Mouse (Mus musculus) liver (tissue): ENCODE data around the gene Med15.
"Not testable (repeated sequence)": the region's sequence is repeated elsewhere in the genome, so short reads cannot be mapped to it uniquely, and the experiment has no call there.

Source experiments
- DNase-seq: peaks from one replicate; pipeline ENCODE4 v3.0.0-alpha.2; 2020; ENCODE audit warnings: mixed read lengths

Gene Med15

DNA sequence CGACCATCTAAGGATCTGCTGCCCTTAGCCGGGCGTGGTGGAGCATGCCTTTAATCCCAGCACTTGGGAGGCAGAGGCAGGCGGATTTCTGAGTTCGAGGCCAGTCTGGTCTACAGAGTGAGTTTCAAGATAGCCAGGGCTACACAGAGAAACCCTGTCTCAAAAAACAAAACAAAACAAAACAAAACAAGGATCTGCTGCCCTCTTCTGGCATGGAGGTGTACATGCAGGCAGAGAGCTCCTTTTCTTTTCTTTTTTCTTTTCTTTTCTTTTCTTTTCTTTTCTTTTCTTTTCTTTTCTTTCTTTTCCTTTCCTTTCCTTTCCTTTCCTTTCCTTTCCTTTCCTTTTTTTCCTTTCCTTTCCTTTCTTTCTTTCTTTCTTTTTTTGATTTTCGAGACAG is 118.0 kb downstream of the Med15 start:
- not testable (repeated sequence) for DNase-seq

- DNase-seq: no peak
Measured at GRCm38 (mm10) chr16:17611383-17611782, 121.3 kb downstream of the Med15 start.

DNA sequence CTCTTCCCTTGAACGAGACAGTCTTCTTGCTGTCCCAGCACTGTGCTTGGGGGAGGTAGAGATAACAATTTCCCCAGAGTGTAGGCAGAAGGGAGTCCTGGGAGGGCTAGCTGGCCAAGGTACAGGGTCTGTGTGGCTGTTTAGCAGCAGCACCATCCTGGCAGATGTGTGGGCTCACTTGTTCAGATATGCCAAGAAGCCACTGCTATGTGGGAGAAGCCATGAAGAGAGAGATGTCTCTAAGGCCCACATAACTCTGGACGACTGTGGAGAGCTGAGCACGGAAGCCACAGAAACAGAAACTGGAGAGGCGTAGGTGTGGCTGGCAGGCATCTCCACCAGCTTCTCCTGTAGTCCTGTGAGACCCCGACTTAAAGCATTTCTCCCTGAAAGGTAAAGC is 127.0 kb downstream of the Med15 start:
- DNase-seq: no peak

GRCm38 (mm10) chr16:17604941-17605340 is 127.8 kb downstream of the Med15 start:
- no peak for DNase-seq
